Mouse (Mus musculus): ENCODE measurements at regions not wholly inside any gene's neighbourhood (a gene's known extent, or its start where the extent isn't known, plus 50 kb on each side); places are given as distances from the start of the nearest gene placed in this dataset.
A peak's percentile ranks its signal among the peaks of the same experiment; 100 is the strongest.
"Not testable (repeated sequence)": the region's sequence is repeated elsewhere in the genome, so short reads cannot be mapped to it uniquely, and the experiment has no call there.

DNA sequence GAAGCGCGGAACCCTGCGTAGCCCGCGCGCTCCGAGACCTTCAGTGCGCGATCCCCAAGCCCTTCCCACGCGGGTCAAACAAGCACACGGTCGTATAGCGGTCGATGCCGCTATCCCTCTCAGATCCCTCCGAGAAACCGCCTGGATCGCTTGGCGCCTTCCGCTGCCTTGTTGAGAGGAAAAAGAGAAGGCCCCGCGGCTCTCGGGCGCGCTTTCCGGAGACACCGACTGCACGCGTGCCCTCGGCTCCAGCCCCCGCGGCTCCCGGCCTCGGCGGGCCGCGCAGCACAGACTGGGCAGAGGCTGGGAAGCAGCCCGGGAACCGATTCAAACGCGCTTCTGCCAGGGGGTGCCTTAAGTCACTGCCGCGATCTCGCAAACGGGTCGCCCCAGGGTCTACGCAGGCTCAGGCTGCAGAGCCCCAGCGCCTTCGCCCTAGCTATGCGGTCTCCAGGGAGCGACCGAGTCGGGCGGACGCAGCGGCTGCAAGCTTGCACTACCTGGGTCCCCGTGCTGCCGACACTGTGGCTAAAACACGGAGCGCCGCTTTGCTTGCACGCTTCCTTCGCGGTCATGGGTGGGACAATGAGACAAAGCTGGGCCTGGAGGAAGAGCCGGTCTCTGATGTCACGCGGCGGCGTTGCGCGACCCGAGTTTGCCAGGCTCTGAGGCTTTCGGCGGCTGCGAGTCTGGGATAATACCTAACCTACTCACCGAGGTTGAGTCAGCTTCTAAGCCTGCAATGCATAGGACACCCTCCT is 87.3 kb downstream of the Crisp4 start:
- no peak for DNase-seq (ENCODE audit: low spot score)
- Histone ChIP-seq H3K9ac (replicated peaks; ENCODE audit: low read depth, low read length) (no peak overlapping the region), H3K4me1 (ENCODE audit: control insufficient read depth, insufficient read depth) (no peaks in the 10 kb centered on the region), H3K4me3 (ENCODE audit: low read depth, low read length) (peak overlapping the region; percentile 45), H3K27ac (ENCODE audit: low read depth) (no peak overlapping the region), H3K36me3 (replicated peaks; ENCODE audit: control insufficient read depth, insufficient read depth, low read length) (no peaks in the 10 kb centered on the region), H3K4me2 (ENCODE audit: low read depth, low read length) (peak overlapping the region; percentile 69), H3K9me3 (replicated peaks; ENCODE audit: control insufficient read depth, low read length) (no peaks in the 10 kb centered on the region), H3K27me3 (ENCODE audit: control insufficient read depth, insufficient read depth, low read length) (peaks cover 39% of the 10 kb centered on the region)
- ATAC-seq (ENCODE audit: insufficient read depth, low read depth) = peak; percentile 14; the same call in 1 of the 2 replicates
- 1% methylated on average over 69 of the region's 77 CpGs for WGBS
- TF ChIP-seq EP300 (IDR thresholded peaks at IDR 0.05; ENCODE audit: low read depth) (no peak), CTCF (IDR thresholded peaks at IDR 0.05; ENCODE audit: low read depth) (no peak)

GRCm38 (mm10) chr1:18057646-18058210 is 88.0 kb downstream of the Crisp4 start:
- no peak overlapping the region for H3K9ac ChIP-seq (replicated peaks; ENCODE audit: low read depth, low read length)

GRCm38 (mm10) chr1:18057003-18057402 is 88.7 kb downstream of the Crisp4 start:
- 12% methylated on average over 11 of the region's 11 CpGs for WGBS

More at GRCm38 (mm10) chr1:18057646-18058210, 88.0 kb downstream of the Crisp4 start:
- H3K27ac ChIP-seq (ENCODE audit: low read depth) = no peak overlapping the region
- H3K4me1 ChIP-seq (ENCODE audit: control insufficient read depth, insufficient read depth) = no peaks in the 10 kb centered on the region
- H3K4me3 ChIP-seq (ENCODE audit: low read depth, low read length) = peak overlapping the region; percentile 45
- 1% methylated on average over 26 of the region's 26 CpGs for WGBS
- H3K36me3 ChIP-seq (replicated peaks; ENCODE audit: control insufficient read depth, insufficient read depth, low read length) = no peaks in the 10 kb centered on the region
- peaks cover 39% of the 10 kb centered on the region for H3K27me3 ChIP-seq (ENCODE audit: control insufficient read depth, insufficient read depth, low read length)
- no peaks in the 10 kb centered on the region for H3K9me3 ChIP-seq (replicated peaks; ENCODE audit: control insufficient read depth, low read length)
- TF ChIP-seq CTCF (IDR thresholded peaks at IDR 0.05; ENCODE audit: low read depth) = no peak
- no peak for DNase-seq (ENCODE audit: low spot score)
- H3K4me2 ChIP-seq (ENCODE audit: low read depth, low read length) = peak overlapping the region; percentile 69
- ATAC-seq (ENCODE audit: insufficient read depth, low read depth) = no peak

DNA sequence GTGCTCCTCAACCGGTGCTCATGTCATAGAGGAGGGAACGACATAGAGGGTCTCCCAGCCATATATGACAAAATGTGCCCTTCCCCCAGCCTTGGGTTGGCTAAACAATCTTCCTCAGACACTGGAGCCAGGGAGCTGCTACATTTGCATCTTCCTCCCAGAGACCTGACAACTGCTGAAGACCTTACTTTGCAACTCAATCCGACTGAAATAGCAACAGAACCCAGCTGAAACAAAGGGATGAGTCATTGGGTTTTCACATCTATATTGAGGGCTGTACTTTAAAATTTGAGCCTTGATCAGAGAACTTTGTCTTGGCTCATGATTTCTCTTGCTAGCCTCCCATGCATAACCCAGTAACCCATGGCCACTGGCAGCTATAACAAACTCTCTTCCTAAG is 115.5 kb downstream of the Crisp4 start:
- Histone ChIP-seq H3K4me3 (ENCODE audit: low read depth, low read length) (no peak overlapping the region), H3K4me2 (ENCODE audit: low read depth, low read length) (no peak overlapping the region), H3K4me1 (ENCODE audit: control insufficient read depth, insufficient read depth) (no peaks in the 10 kb centered on the region), H3K9me3 (replicated peaks; ENCODE audit: control insufficient read depth, low read length) (no peaks in the 10 kb centered on the region), H3K36me3 (replicated peaks; ENCODE audit: control insufficient read depth, insufficient read depth, low read length) (no peaks in the 10 kb centered on the region), H3K27ac (ENCODE audit: low read depth) (no peak overlapping the region), H3K9ac (replicated peaks; ENCODE audit: low read depth, low read length) (no peak overlapping the region), H3K27me3 (ENCODE audit: control insufficient read depth, insufficient read depth, low read length) (no peaks in the 10 kb centered on the region)
- 38% methylated on average over 3 of the region's 3 CpGs for WGBS
- DNase-seq (ENCODE audit: low spot score) = no peak
- ATAC-seq (ENCODE audit: insufficient read depth, low read depth) = no peak
- TF ChIP-seq CTCF (IDR thresholded peaks at IDR 0.05; ENCODE audit: low read depth) = no peak
- no peak for TF ChIP-seq EP300 (IDR thresholded peaks at IDR 0.05; ENCODE audit: low read depth)

More at GRCm38 (mm10) chr1:18057003-18057402, 88.7 kb downstream of the Crisp4 start:
- not testable (repeated sequence) for H3K9me3 ChIP-seq (replicated peaks; ENCODE audit: control insufficient read depth, low read length); H3K9ac ChIP-seq (replicated peaks; ENCODE audit: low read depth, low read length); H3K4me3 ChIP-seq (ENCODE audit: low read depth, low read length); H3K36me3 ChIP-seq (replicated peaks; ENCODE audit: control insufficient read depth, insufficient read depth, low read length); H3K4me1 ChIP-seq (ENCODE audit: control insufficient read depth, insufficient read depth); H3K27ac ChIP-seq (ENCODE audit: low read depth); DNase-seq (ENCODE audit: low spot score); ATAC-seq (ENCODE audit: insufficient read depth, low read depth)
- peak overlapping the region; percentile 69 for H3K4me2 ChIP-seq (ENCODE audit: low read depth, low read length)
- peaks cover 39% of the 10 kb centered on the region for H3K27me3 ChIP-seq (ENCODE audit: control insufficient read depth, insufficient read depth, low read length)

DNA sequence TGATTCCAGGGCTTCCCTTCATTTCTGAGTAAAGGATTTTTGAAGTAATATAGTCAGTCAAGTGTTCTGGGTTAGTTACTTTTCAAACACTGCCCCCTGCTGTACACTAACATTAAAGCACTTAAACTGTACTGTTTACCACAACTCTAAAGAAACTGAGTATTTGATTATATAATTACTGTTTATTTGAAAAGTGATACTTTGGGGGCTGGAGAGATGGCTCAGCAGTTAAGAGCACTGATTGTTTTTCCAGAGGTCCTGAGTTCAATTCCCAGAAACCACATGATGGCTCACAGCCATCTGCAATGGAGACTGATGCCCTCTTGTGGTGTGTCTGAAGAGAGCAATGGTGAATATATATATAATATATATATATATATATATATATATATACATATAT is 132.8 kb downstream of the Crisp4 start:
- H3K27ac ChIP-seq (ENCODE audit: low read depth) = not testable (repeated sequence)

DNA sequence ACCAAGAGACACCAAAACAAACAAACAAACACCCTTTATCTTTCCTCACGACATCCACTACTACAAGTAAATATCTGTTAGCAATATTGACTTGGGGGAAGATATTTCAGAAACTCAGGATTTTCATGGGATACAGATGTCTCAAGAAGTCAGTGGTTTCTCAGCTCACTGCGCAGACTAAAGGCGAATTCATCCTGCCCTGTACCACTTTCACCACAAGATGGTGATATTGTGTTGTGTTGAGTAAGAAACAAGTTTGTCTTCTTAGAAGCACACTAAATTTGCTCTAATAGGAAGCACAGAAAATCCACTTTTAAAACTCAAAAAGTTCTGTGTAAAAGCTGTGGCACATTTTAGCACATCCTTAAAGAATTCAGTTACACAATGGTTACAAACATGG is 165.1 kb downstream of the Crisp4 start:
- ATAC-seq (ENCODE audit: insufficient read depth, low read depth) (no peak), DNase-seq (ENCODE audit: low spot score) (peak; percentile 10)
- Histone ChIP-seq H3K27ac (ENCODE audit: low read depth) (no peak overlapping the region), H3K27me3 (ENCODE audit: control insufficient read depth, insufficient read depth, low read length) (no peaks in the 10 kb centered on the region), H3K4me3 (ENCODE audit: low read depth, low read length) (no peak overlapping the region), H3K9ac (replicated peaks; ENCODE audit: low read depth, low read length) (no peak overlapping the region), H3K9me3 (replicated peaks; ENCODE audit: control insufficient read depth, low read length) (no peaks in the 10 kb centered on the region), H3K4me2 (ENCODE audit: low read depth, low read length) (no peak overlapping the region), H3K4me1 (ENCODE audit: control insufficient read depth, insufficient read depth) (no peaks in the 10 kb centered on the region), H3K36me3 (replicated peaks; ENCODE audit: control insufficient read depth, insufficient read depth, low read length) (no peaks in the 10 kb centered on the region)
- TF ChIP-seq CTCF (IDR thresholded peaks at IDR 0.05; ENCODE audit: low read depth) (peak; percentile 70), EP300 (IDR thresholded peaks at IDR 0.05; ENCODE audit: low read depth) (no peak)
- 10% methylated on average over 3 of the region's 3 CpGs for WGBS

More for the DNA sequence above, 132.8 kb downstream of the Crisp4 start:
- ATAC-seq (ENCODE audit: insufficient read depth, low read depth); H3K4me2 ChIP-seq (ENCODE audit: low read depth, low read length); H3K4me3 ChIP-seq (ENCODE audit: low read depth, low read length); H3K9ac ChIP-seq (replicated peaks; ENCODE audit: low read depth, low read length); H3K4me1 ChIP-seq (ENCODE audit: control insufficient read depth, insufficient read depth); H3K36me3 ChIP-seq (replicated peaks; ENCODE audit: control insufficient read depth, insufficient read depth, low read length); H3K27me3 ChIP-seq (ENCODE audit: control insufficient read depth, insufficient read depth, low read length); DNase-seq (ENCODE audit: low spot score); H3K9me3 ChIP-seq (replicated peaks; ENCODE audit: control insufficient read depth, low read length): not testable (repeated sequence)
- TF ChIP-seq CTCF (IDR thresholded peaks at IDR 0.05; ENCODE audit: low read depth) = peak; percentile 8; the same call in 1 of the 2 replicates

Data from heart, postnatal 0 days (tissue).